Mouse (Mus musculus): Measurements from ENCODE around the gene Naa40. TPM values are rescaled to one million over a fixed set of nuclear protein-coding genes. Genes with fewer than 3 reads are reported as not detected.

The Naa40 gene
- polyA plus RNA-seq, 1 experiment from 2014 or later: 62.7 TPM

GRCm38 (mm10) chr19:7276053-7276659 lies 35.2 kb upstream of the Naa40 start:
- peak overlapping the region; percentile 1; the same call in 1 of the 2 replicates for H3K4me2 ChIP-seq (ENCODE audit: low read length)
- no peaks in the 10 kb centered on the region for H3K9me3 ChIP-seq (replicated peaks; ENCODE audit: control insufficient read depth, low read length)
- H3K36me3 ChIP-seq (ENCODE audit: control insufficient read depth, insufficient read depth, low read length): peaks cover 100% of the 10 kb centered on the region
- WGBS: 32% methylated on average over 7 of the region's 7 CpGs
- ATAC-seq (peak; percentile 30), DNase-seq (ENCODE audit: low spot score) (peak; percentile 67)
- peaks cover 31% of the 10 kb centered on the region for H3K4me1 ChIP-seq (ENCODE audit: control insufficient read depth, insufficient read depth, low read length)
- H3K4me3 ChIP-seq (ENCODE audit: low read depth, low read length): no peak overlapping the region
- peak overlapping the region; percentile 41 for H3K9ac ChIP-seq (ENCODE audit: low read length)
- no peaks in the 10 kb centered on the region for H3K27me3 ChIP-seq (replicated peaks; ENCODE audit: control insufficient read depth, insufficient read depth, low read length)
- H3K27ac ChIP-seq (ENCODE audit: low read depth, low read length): peak overlapping the region; percentile 89

- peak overlapping the region; percentile 89 for H3K27ac ChIP-seq (ENCODE audit: low read depth, low read length)
- peaks cover 100% of the 10 kb centered on the region for H3K36me3 ChIP-seq (ENCODE audit: control insufficient read depth, insufficient read depth, low read length)
- no peaks in the 10 kb centered on the region for H3K9me3 ChIP-seq (replicated peaks; ENCODE audit: control insufficient read depth, low read length)
- peak overlapping the region; percentile 41; the same call in 1 of the 2 replicates for H3K9ac ChIP-seq (ENCODE audit: low read length)
- WGBS: 45% methylated on average over 7 of the region's 7 CpGs
- H3K4me1 ChIP-seq (ENCODE audit: control insufficient read depth, insufficient read depth, low read length): peaks cover 40% of the 10 kb centered on the region
- no peak overlapping the region for H3K4me3 ChIP-seq (ENCODE audit: low read depth, low read length)
- H3K4me2 ChIP-seq (ENCODE audit: low read length): peak overlapping the region; percentile 21; the same call in 1 of the 2 replicates
- no peak for ATAC-seq
- peak; percentile 61 for DNase-seq (ENCODE audit: low spot score)
- no peaks in the 10 kb centered on the region for H3K27me3 ChIP-seq (replicated peaks; ENCODE audit: control insufficient read depth, insufficient read depth, low read length)
Measured at GRCm38 (mm10) chr19:7275131-7275789, 34.3 kb upstream of the Naa40 start.

- Histone ChIP-seq H3K27me3 (replicated peaks; ENCODE audit: control insufficient read depth, insufficient read depth, low read length) (no peaks in the 10 kb centered on the region), H3K9ac (ENCODE audit: low read length) (no peak overlapping the region), H3K9me3 (replicated peaks; ENCODE audit: control insufficient read depth, low read length) (no peaks in the 10 kb centered on the region), H3K36me3 (ENCODE audit: control insufficient read depth, insufficient read depth, low read length) (peaks cover 92% of the 10 kb centered on the region), H3K27ac (ENCODE audit: low read depth, low read length) (peak overlapping the region; percentile 89), H3K4me3 (ENCODE audit: low read depth, low read length) (no peak overlapping the region), H3K4me2 (ENCODE audit: low read length) (peak overlapping the region; percentile 21; the same call in 1 of the 2 replicates), H3K4me1 (ENCODE audit: control insufficient read depth, insufficient read depth, low read length) (peaks cover 45% of the 10 kb centered on the region)
- peak; percentile 85 for DNase-seq (ENCODE audit: low spot score)
- WGBS: 73% methylated on average over 13 of the region's 13 CpGs
- ATAC-seq: peak; percentile 14; the same call in 1 of the 2 replicates
Measured at GRCm38 (mm10) chr19:7274326-7274990, 33.5 kb upstream of the Naa40 start.

- 0 out of 2 replicates have a peak overlapping the region, but pooled peaks have one; percentile 89 for H3K27ac ChIP-seq (ENCODE audit: low read depth, low read length)
- 96% methylated on average over 4 of the region's 4 CpGs for WGBS
- no peaks in the 10 kb centered on the region for H3K9me3 ChIP-seq (replicated peaks; ENCODE audit: control insufficient read depth, low read length)
- H3K4me3 ChIP-seq (ENCODE audit: low read depth, low read length): no peak overlapping the region
- no peaks in the 10 kb centered on the region for H3K27me3 ChIP-seq (replicated peaks; ENCODE audit: control insufficient read depth, insufficient read depth, low read length)
- ATAC-seq (no peak), DNase-seq (ENCODE audit: low spot score) (no peak)
- peaks cover 45% of the 10 kb centered on the region for H3K4me1 ChIP-seq (ENCODE audit: control insufficient read depth, insufficient read depth, low read length)
- no peak overlapping the region for H3K4me2 ChIP-seq (ENCODE audit: low read length)
- H3K9ac ChIP-seq (ENCODE audit: low read length): no peak overlapping the region
- H3K36me3 ChIP-seq (ENCODE audit: control insufficient read depth, insufficient read depth, low read length): peaks cover 83% of the 10 kb centered on the region
Measured at GRCm38 (mm10) chr19:7273486-7273885, 32.5 kb upstream of the Naa40 start.

GRCm38 (mm10) chr19:7269290-7270044 lies 28.5 kb upstream of the Naa40 start:
- Histone ChIP-seq H3K9ac (ENCODE audit: low read length) (peak overlapping the region; percentile 99), H3K4me3 (ENCODE audit: low read depth, low read length) (peak overlapping the region; percentile 94), H3K4me2 (ENCODE audit: low read length) (peak overlapping the region; percentile 88), H3K27ac (ENCODE audit: low read depth, low read length) (peak overlapping the region; percentile 100), H3K27me3 (replicated peaks; ENCODE audit: control insufficient read depth, insufficient read depth, low read length) (no peaks in the 10 kb centered on the region), H3K9me3 (replicated peaks; ENCODE audit: control insufficient read depth, low read length) (no peaks in the 10 kb centered on the region), H3K36me3 (ENCODE audit: control insufficient read depth, insufficient read depth, low read length) (peaks cover 43% of the 10 kb centered on the region), H3K4me1 (ENCODE audit: control insufficient read depth, insufficient read depth, low read length) (peaks cover 56% of the 10 kb centered on the region)
- ATAC-seq (no peak), DNase-seq (ENCODE audit: low spot score) (peak; percentile 75)
- 8% methylated on average over 9 of the region's 11 CpGs for WGBS

GRCm38 (mm10) chr19:7268722-7269090 lies 27.7 kb upstream of the Naa40 start:
- H3K9me3 ChIP-seq (replicated peaks; ENCODE audit: control insufficient read depth, low read length): no peaks in the 10 kb centered on the region
- peaks cover 35% of the 10 kb centered on the region for H3K36me3 ChIP-seq (ENCODE audit: control insufficient read depth, insufficient read depth, low read length)
- peaks cover 54% of the 10 kb centered on the region for H3K4me1 ChIP-seq (ENCODE audit: control insufficient read depth, insufficient read depth, low read length)
- H3K4me3 ChIP-seq (ENCODE audit: low read depth, low read length): peak overlapping the region; percentile 94
- H3K4me2 ChIP-seq (ENCODE audit: low read length): peak overlapping the region; percentile 88
- peak; percentile 75 for DNase-seq (ENCODE audit: low spot score)
- H3K27ac ChIP-seq (ENCODE audit: low read depth, low read length): peak overlapping the region; percentile 100
- H3K27me3 ChIP-seq (replicated peaks; ENCODE audit: control insufficient read depth, insufficient read depth, low read length): no peaks in the 10 kb centered on the region
- peak; percentile 15 for ATAC-seq
- 0% methylated on average over 30 of the region's 30 CpGs for WGBS
- peak overlapping the region; percentile 99 for H3K9ac ChIP-seq (ENCODE audit: low read length)

GRCm38 (mm10) chr19:7267781-7268721 lies 27.1 kb upstream of the Naa40 start:
- peaks cover 54% of the 10 kb centered on the region for H3K4me1 ChIP-seq (ENCODE audit: control insufficient read depth, insufficient read depth, low read length)
- H3K9ac ChIP-seq (ENCODE audit: low read length): peak overlapping the region; percentile 99
- peak overlapping the region; percentile 94 for H3K4me3 ChIP-seq (ENCODE audit: low read depth, low read length)
- peaks cover 28% of the 10 kb centered on the region for H3K36me3 ChIP-seq (ENCODE audit: control insufficient read depth, insufficient read depth, low read length)
- WGBS: under 1% methylated on average over 81 of the region's 97 CpGs
- peak; percentile 53 for ATAC-seq
- H3K27me3 ChIP-seq (replicated peaks; ENCODE audit: control insufficient read depth, insufficient read depth, low read length): no peaks in the 10 kb centered on the region
- H3K4me2 ChIP-seq (ENCODE audit: low read length): peak overlapping the region; percentile 88
- H3K9me3 ChIP-seq (replicated peaks; ENCODE audit: control insufficient read depth, low read length): no peaks in the 10 kb centered on the region
- H3K27ac ChIP-seq (ENCODE audit: low read depth, low read length): peak overlapping the region; percentile 100
- DNase-seq (ENCODE audit: low spot score): peak; percentile 94
